Mouse (Mus musculus) stomach, embryonic 16.5 days (tissue): Measurements from ENCODE around the gene Atp11a. TPM values are rescaled to one million over a fixed set of nuclear protein-coding genes. Genes with fewer than 3 reads are reported as not detected.

Source experiments
- ATAC-seq: fragments of 200-750 bp; cut with Nextera tagmentation; 2 replicates; pipeline ENCODE4 v1.8.0; 2017; ENCODE audit warnings: moderate number of reproducible peaks, moderate TSS enrichment; ENCODE audit not compliant: insufficient read depth, low FRiP score
- H3K27ac ChIP-seq: fragments of 300-500 bp; sonication (generic); 2 replicates; pipeline ENCODE4 v1.5.1; 2014; ENCODE audit warnings: low read length
- H3K27me3 ChIP-seq: fragments of 300-500 bp; sonication (generic); 2 replicates; pipeline ENCODE4 v1.6.1; 2014; ENCODE audit warnings: low read length, control low read depth, mixed read lengths; ENCODE audit not compliant: control insufficient read depth, insufficient read depth
- H3K36me3 ChIP-seq: fragments of 300-500 bp; sonication (generic); 2 replicates; pipeline ENCODE4 v1.6.1; 2014; ENCODE audit warnings: low read length; ENCODE audit not compliant: control insufficient read depth, insufficient read depth
- H3K4me1 ChIP-seq: fragments of 300-500 bp; sonication (generic); 2 replicates; pipeline ENCODE4 v1.6.1; 2014; ENCODE audit warnings: low read length, control low read depth, mixed read lengths; ENCODE audit not compliant: control insufficient read depth, insufficient read depth
- H3K4me2 ChIP-seq: fragments of 300-500 bp; sonication (generic); 2 replicates; pipeline ENCODE4 v1.6.1; 2014; ENCODE audit warnings: low read depth, low read length, mixed read lengths
- H3K4me3 ChIP-seq: fragments of 300-500 bp; sonication (generic); replicated peaks from 2 replicates; pipeline ENCODE4 v1.5.1; 2014; ENCODE audit warnings: mild to moderate bottlenecking, low read length
- H3K9ac ChIP-seq: fragments of 300-500 bp; sonication (generic); 2 replicates; pipeline ENCODE4 v1.6.1; 2014; ENCODE audit warnings: low read length
- H3K9me3 ChIP-seq: fragments of 300-500 bp; sonication (generic); replicated peaks from 2 replicates; pipeline ENCODE4 v1.6.1; 2016; ENCODE audit warnings: low read length, control low read depth; ENCODE audit not compliant: control insufficient read depth
- WGBS: fragments of 180-500 bp; shearing (Covaris S2); extraction: QIAGEN DNeasy Blood & Tissue Kit; methylation state at CpG from one replicate; pipeline ENCODE4 v1.1.7; 2014; 5-methylcytosine and 5-hydroxymethylcytosine counted together
- polyA plus RNA-seq: library from polyadenylated mRNA; unstranded; fragments of >200 nt; fragmentation: Nextera tagmentation; extraction: Ambion mirVana; gene quantifications from 2 replicates; pipeline ENCODE4 v1.2.1, GENCODE M21; 2015

The Atp11a gene
- polyA plus RNA-seq, 1 experiment from 2014 or later: 12.4 TPM

GRCm38 (mm10) chr8:12877126-12877525 lies 120.3 kb downstream of the Atp11a start:
- 0 out of 2 replicates have a peak, but pooled peaks cover 2% of the 10 kb centered on the region for H3K4me1 ChIP-seq
- 76% methylated on average over 6 of the region's 6 CpGs for WGBS
- H3K9ac ChIP-seq: no peak overlapping the region
- H3K9me3 ChIP-seq: no peaks in the 10 kb centered on the region
- H3K4me3 ChIP-seq: no peak overlapping the region
- no peak for ATAC-seq
- H3K27ac ChIP-seq: no peak overlapping the region
- H3K36me3 ChIP-seq: no peaks in the 10 kb centered on the region
- H3K4me2 ChIP-seq: no peak overlapping the region
- 0 out of 2 replicates have a peak, but pooled peaks cover 3% of the 10 kb centered on the region for H3K27me3 ChIP-seq

DNA sequence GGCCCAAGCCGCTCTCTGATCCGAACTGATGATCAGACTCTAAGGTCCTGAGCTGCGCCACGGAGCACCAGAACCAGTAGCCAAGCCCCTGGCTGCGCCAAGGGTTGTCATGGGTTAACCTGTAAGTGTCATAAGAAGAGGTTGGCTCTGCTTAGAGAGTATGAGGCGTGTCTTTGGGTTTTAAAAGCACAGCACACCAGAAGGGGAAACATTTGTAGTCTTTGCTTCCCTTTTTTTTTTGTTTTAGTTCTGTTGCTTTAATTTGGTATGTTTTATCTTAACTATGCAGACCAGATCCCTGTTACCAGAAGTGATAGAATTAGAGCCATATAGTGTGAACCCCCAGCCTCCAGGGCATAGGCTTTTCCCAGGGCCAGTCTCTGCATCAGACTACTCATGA lies 123.3 kb downstream of the Atp11a start:
- H3K4me2 ChIP-seq: no peak overlapping the region
- H3K27ac ChIP-seq: no peak overlapping the region
- no peaks in the 10 kb centered on the region for H3K27me3 ChIP-seq
- ATAC-seq: no peak
- no peaks in the 10 kb centered on the region for H3K9me3 ChIP-seq
- WGBS: 89% methylated on average over 6 of the region's 6 CpGs
- peaks cover 7% of the 10 kb centered on the region for H3K4me1 ChIP-seq
- no peaks in the 10 kb centered on the region for H3K36me3 ChIP-seq
- no peak overlapping the region for H3K4me3 ChIP-seq
- no peak overlapping the region for H3K9ac ChIP-seq

DNA sequence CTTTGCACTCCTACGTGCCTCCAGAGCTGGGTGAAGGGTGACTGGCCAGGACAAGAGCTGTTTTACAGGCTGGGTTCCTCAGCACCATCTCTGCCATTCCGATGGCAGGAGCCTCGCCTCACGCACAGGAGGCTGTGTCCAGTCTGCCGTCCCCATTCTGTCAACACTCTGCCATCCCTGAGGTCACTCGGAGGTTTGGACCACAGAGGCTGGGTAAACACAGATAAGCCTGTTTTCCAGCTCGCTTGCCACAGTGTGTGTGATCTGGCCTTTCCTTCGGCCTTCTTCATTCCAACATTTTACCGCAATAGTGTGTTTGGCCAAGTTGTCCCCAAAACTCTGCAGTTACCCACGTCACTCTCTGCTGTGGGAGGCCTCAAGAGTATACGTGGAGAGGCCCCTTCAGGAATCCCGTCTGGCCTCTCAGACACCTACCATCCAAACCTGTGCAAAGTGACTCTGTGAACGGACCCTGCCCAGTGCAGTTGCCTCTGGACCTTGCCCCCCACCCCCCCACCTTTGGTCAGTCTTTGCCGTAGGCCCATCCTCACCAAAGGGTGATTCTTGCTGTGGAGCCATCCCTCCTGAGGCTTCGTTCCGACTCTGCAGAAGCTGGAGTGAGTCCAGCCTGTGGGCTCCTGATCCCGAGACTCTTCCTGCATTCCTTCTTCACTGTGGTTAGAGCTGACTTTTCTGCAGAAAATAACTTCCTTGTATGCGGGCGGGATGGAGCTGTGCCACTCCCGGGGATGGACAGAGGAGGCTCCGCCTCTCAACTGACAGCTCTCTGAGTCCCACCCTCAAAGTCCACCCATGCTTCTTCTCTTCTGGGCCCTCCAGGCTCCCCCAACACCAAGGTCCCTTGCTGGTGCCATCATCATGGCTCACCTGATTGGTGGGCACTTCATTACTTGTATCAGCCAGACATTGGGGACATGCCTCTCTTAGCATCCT lies 126.5 kb downstream of the Atp11a start:
- Histone ChIP-seq H3K9me3 (no peaks in the 10 kb centered on the region), H3K4me1 (peaks cover 7% of the 10 kb centered on the region), H3K27ac (no peak overlapping the region), H3K4me2 (no peak overlapping the region), H3K27me3 (no peaks in the 10 kb centered on the region), H3K36me3 (no peaks in the 10 kb centered on the region), H3K4me3 (no peak overlapping the region), H3K9ac (no peak overlapping the region)
- 54% methylated on average over 21 of the region's 21 CpGs for WGBS
- ATAC-seq: peak; percentile 26; the same call in 1 of the 2 replicates

- no peak for ATAC-seq
- Histone ChIP-seq H3K36me3 (no peaks in the 10 kb centered on the region), H3K4me1 (peaks cover 6% of the 10 kb centered on the region), H3K27ac (no peak overlapping the region), H3K27me3 (no peaks in the 10 kb centered on the region), H3K4me2 (no peak overlapping the region), H3K9me3 (no peaks in the 10 kb centered on the region), H3K9ac (no peak overlapping the region), H3K4me3 (no peak overlapping the region)
- WGBS: 82% methylated on average over 16 of the region's 16 CpGs
Observed at GRCm38 (mm10) chr8:12887772-12888435, 131.1 kb downstream of the Atp11a start.

DNA sequence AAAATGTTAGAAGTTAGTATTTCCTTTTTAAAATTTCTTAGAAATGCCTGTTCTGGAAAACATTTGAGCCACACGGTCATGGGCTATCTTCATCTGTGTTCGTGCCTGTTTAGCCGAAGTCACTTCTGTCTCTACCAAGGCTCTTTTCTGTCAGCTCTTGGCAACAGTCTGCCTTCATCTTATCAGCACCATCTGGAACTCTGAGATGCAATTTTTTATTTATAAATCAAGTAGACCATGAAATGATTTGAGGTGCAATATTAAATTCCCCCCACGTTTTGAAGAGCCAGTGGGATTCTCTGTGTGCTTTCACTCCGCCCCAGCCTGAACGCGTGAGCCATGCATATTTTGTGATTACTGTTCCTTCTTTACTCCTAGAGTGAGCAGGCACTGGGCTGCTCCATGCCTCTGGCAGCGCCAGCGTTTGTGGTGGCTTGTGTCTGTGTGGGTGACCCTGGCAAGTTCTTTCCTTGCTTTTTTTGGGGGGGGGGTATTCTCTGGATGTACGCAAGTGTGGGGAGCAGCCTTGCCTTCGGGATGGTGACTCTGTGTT lies 132.3 kb downstream of the Atp11a start:
- Histone ChIP-seq H3K9ac (no peak overlapping the region), H3K27me3 (no peaks in the 10 kb centered on the region), H3K4me2 (no peak overlapping the region), H3K9me3 (no peaks in the 10 kb centered on the region), H3K27ac (no peak overlapping the region), H3K4me3 (no peak overlapping the region), H3K36me3 (no peaks in the 10 kb centered on the region), H3K4me1 (no peaks in the 10 kb centered on the region)
- 85% methylated on average over 11 of the region's 11 CpGs for WGBS
- no peak for ATAC-seq

DNA sequence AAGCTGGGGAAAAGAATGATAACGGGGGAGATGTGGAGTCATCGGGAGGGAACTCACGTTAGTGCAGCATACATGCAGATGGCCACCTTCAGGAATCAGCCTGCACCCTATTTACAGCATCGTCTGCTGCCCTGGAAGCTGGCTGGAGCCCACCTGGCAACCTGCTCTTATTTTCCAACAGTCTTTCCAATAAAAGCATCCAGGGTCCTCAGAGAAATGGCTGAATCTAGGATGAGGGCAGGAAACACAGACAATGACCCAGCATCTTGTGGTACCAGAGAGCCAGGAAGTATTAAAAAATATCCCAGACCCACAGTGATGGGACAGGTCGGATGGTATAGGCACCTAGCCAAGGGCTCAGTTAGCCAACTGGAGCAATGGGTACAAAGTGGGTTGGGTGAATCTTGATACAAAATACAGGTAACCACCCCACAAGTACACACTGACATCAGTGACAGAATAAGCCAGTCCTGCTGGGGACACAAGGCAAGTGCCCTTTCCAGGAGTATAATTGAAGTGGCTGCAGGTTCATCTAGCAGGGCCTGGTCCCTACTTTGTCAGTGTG lies 136.2 kb downstream of the Atp11a start:
- Histone ChIP-seq H3K9me3 (no peaks in the 10 kb centered on the region), H3K27ac (no peak overlapping the region), H3K4me1 (0 out of 2 replicates have a peak, but pooled peaks cover 6% of the 10 kb centered on the region), H3K4me2 (no peak overlapping the region), H3K36me3 (no peaks in the 10 kb centered on the region), H3K9ac (no peak overlapping the region), H3K27me3 (no peaks in the 10 kb centered on the region), H3K4me3 (no peak overlapping the region)
- whole genome bisulfite sequencing: 73% methylated on average over 5 of the region's 5 CpGs
- no peak for ATAC-seq

DNA sequence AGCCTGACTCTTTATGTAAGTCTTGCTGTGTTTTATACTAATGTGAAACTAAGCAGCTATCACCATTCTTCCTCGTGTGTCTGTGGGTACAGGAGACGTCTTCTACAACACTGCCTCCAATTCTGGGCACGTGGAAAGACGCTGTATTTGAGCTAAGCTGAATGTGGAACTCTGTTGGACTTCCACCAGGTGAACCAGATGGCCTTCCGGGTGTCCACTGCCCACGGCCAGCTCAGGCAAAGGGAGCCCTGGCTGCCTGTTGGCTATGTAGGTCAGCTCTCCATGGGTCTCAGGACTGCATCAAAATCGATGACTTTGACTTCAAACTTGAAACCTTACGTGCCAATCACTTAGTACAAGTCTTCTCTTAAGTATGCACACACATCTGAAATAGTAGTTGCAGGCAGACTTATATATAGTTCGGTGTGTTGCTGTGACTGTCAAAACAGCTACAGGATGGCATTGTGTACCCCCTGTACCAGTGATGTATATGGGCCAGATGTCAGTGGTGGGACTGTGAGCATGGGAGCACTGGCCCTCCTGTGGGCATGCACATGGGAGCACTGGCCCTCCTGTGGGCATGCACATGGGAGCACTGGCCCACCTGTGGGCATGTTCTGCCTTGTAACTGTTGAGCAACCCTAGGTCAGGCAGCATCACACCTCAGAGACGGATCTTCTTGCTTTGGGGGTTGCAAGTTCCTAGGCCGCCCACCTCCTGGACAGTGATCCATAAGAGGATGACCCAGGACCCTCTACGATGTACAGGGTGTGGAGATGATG lies 137.2 kb downstream of the Atp11a start:
- Histone ChIP-seq H3K27me3 (no peaks in the 10 kb centered on the region), H3K4me3 (no peak overlapping the region), H3K4me2 (no peak overlapping the region), H3K9me3 (no peaks in the 10 kb centered on the region), H3K9ac (no peak overlapping the region), H3K27ac (no peak overlapping the region), H3K4me1 (0 out of 2 replicates have a peak, but pooled peaks cover 7% of the 10 kb centered on the region), H3K36me3 (no peaks in the 10 kb centered on the region)
- ATAC-seq: no peak
- WGBS: 78% methylated on average over 12 of the region's 12 CpGs

GRCm38 (mm10) chr8:12894783-12895534 lies 138.1 kb downstream of the Atp11a start:
- Histone ChIP-seq H3K4me3 (no peak overlapping the region), H3K9ac (no peak overlapping the region), H3K9me3 (no peaks in the 10 kb centered on the region), H3K27ac (no peak overlapping the region), H3K36me3 (no peaks in the 10 kb centered on the region), H3K4me2 (no peak overlapping the region), H3K4me1 (0 out of 2 replicates have a peak, but pooled peaks cover 7% of the 10 kb centered on the region), H3K27me3 (no peaks in the 10 kb centered on the region)
- no peak for ATAC-seq
- WGBS: 79% methylated on average over 11 of the region's 11 CpGs
